Mouse (Mus musculus) skeletal muscle tissue, adult 2 months (tissue): ENCODE data around the gene Hist1h2ab.
A peak's percentile ranks its signal among the peaks of the same experiment; 100 is the strongest.
"Not testable (repeated sequence)": the region's sequence is repeated elsewhere in the genome, so short reads cannot be mapped to it uniquely, and the experiment has no call there.

ENCODE experiments used
- DNase-seq: peaks from one replicate; pipeline ENCODE4 v3.0.0-alpha.2; 2012; ENCODE audit warnings: low read depth, low spot score

The Hist1h2ab gene

GRCm38 (mm10) chr13:23753314-23754078, 2.6 kb downstream of the Hist1h2ab start:
- DNase-seq = no peak

GRCm38 (mm10) chr13:23755000-23755399, 4.1 kb downstream of the Hist1h2ab start:
- no peak for DNase-seq

GRCm38 (mm10) chr13:23756790-23757189, 5.9 kb downstream of the Hist1h2ab start, which contains the start of gene Hist1h4b:
TSS of gene Hist1h4b (plus strand) at chr13:23757013.
- DNase-seq = peak; percentile 79

DNA sequence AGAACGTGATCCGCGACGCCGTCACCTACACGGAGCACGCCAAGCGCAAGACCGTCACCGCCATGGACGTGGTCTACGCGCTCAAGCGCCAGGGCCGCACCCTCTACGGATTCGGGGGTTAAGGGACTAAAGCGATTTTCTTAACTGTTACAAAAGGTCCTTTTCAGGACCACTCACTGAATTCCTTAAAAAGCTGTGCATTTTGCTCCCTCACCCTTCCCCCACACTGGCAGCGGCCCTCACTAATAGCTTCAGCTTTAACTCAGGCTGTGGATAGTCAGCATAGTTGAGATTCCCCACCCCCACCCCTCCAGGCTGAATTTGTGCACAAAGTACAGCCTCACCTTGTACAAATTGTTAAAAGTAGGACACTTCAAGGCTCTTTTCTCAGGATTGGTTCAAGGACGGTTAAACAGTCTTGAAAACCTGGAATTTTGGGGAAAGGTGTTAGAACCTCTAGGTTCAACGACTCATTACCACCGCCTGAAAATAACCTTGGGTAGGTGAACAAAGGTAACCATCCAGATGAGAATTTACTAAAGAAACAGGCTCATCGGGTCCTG, 6.4 kb downstream of the Hist1h2ab start:
- no peak for DNase-seq

- DNase-seq = no peak
Measured at GRCm38 (mm10) chr13:23757921-23758320, 7.0 kb downstream of the Hist1h2ab start.

DNA sequence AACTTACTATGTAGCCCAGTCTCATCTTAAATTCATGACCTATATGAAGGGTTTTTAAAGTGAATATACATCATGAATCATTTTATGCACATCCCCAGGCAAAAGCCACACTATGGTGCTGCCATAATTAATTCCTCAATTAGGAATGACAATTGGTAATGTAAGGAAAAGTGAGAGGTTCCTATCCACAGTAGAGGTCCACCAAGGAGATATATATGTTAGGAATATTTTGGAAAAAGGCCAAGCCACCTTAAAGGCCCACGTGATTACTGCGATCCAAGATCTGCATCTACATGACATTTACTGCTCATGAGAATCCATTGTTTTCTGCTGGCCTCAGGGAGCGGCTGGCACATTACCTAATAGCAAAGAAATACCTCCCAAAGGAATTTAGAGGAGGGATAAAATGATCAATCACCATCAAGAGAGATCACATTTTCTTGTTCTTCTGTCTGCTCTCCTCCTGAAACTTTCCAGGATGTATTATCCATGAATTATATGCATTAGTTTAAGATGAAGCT, 8.4 kb downstream of the Hist1h2ab start:
- no peak for DNase-seq

- no peak for DNase-seq
Measured at GRCm38 (mm10) chr13:23759916-23760239, 9.0 kb downstream of the Hist1h2ab start.

DNA sequence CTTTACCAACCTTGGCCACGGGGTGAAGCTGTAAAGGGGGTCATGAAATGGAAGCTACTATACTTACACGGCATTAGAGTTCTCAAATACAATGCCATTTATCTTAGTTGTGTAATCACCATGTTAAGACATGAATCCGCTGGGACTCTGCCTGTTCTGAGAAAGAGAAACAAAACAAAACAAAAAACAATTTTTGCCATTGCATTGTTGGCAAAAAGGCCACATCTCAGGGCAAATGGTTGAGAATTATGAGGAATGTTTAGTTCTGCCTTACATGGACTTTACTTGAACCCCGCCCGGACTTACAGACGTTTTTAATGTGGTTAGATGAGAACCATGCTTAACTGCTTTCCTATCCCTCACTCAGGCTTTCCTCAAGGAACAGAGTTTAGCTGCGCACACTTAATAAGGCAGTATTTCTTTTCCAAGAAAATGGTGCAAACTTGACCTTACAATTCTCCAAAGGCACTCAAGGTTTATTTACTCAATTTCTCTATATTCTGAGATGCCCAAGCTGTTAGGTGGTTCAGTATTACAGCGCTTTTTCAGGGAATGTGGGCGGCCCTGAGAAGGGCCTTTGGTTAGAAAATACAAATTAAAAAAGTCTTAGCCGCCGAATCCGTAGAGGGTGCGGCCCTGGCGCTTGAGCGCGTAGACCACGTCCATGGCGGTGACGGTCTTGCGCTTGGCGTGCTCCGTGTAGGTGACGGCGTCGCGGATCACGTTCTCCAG, 9.5 kb downstream of the Hist1h2ab start:
- no peak for DNase-seq

- peak; percentile 95 for DNase-seq
Measured at GRCm38 (mm10) chr13:23760972-23761864, 10.3 kb downstream of the Hist1h2ab start, which contains the start of gene Hist1h4a. TSS of gene Hist1h4a (minus strand) at chr13:23761230.

DNA sequence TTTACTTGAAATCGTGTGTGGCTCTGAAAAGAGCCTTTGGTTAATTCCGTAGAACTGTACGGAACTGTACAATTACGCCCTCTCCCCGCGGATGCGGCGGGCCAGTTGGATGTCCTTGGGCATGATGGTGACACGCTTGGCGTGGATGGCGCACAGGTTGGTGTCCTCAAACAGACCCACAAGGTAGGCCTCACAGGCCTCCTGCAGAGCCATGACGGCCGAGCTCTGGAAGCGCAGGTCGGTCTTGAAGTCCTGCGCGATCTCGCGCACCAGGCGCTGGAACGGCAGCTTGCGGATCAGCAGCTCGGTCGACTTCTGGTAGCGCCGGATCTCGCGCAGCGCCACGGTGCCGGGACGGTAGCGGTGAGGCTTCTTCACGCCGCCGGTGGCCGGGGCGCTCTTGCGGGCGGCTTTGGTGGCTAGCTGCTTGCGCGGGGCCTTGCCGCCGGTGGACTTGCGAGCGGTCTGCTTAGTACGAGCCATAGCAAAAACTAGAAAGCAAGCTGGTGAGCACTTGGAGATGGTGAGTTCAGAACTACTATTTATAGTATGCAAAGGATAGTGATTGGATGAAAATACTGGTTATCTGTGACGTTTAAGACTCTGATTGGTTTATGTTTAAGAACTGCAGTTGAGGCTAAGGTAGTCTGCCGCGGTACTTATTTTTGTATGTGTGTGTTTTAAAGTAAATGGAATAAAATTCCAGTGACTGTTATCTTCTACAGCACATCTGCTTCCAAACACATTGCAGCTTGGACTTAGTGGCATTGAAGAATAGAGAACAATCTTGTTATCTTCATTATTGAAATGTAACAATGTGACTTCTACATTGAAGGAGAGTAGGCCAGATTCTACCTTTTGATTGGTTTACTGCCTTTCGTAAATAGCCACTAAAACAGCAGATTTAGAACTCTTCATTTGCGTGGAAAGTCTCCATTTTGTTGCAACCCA, 11.2 kb downstream of the Hist1h2ab start, which contains the start of gene Hist1h3a:
Gene Hist1h3a, minus strand, starts transcription at position 516 of the 951 bp plus-strand sequence.
- peak; percentile 79 for DNase-seq

DNA sequence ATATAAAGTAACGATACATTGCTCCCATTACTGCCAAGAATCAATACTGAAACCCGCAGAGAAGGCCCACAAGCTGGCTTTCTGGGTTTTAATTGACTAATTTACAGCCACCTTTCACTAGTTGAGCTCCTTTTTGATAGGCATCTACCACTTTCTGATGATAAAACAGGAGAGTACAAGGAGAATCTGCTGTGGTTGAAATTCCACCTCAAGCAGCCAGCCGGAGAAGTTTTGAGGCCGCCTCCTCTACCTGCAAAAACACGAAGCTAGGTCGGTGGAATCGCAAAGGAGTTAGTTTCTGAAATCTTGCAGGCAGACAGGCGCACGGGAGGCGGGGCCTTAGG, 12.3 kb downstream of the Hist1h2ab start:
- no peak for DNase-seq

GRCm38 (mm10) chr13:23763586-23764323, 12.8 kb downstream of the Hist1h2ab start, which contains the start of gene Hist1h1a:
TSS of gene Hist1h1a (plus strand) at chr13:23763666.
- peak; percentile 87 for DNase-seq

DNA sequence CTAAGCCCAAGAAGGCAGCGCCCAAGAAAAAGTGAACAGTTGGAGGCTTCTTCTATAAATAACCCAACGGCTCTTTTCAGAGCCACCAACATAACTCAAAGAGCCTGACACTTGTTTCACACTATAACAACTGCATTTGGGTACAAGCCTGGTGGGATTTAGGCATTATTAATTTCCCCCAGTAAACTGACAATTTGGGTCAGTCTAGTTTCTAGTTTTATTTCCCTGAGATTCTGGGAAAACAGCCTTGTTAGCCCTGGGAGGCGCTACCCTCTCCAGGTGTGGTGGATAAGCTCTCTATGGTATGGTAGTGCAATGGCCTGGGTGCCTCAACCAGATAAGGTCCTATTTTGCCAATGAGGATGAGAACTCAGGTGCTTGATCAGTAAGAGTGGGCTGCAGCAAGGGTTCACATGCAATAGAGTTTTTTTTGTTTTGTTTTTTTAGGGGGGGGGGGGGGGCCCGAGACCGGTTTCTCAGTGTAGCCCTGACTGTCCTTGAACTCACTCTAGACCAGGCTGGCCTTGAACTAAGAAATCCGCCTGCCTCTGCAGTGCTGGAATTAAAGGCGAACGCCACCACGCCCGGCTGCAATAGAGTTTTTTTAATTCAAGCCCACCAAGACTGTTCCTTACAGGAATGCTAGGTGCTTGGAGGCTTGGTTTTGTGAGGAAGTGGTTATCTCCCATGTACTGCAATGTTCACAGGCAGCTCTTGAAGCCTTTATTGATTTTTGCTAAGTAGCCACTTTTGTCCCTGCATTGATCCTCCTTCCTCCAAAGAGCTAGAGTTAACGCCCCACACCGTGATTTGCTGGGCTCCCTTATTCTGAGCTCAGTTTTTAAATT, 13.6 kb downstream of the Hist1h2ab start:
- no peak for DNase-seq

GRCm38 (mm10) chr13:23765172-23765513, 14.2 kb downstream of the Hist1h2ab start:
- no peak for DNase-seq

GRCm38 (mm10) chr13:23766772-23767171, 15.8 kb downstream of the Hist1h2ab start:
- DNase-seq = no peak

- no peak for DNase-seq
Measured at GRCm38 (mm10) chr13:23768834-23769397, 18.0 kb downstream of the Hist1h2ab start.

GRCm38 (mm10) chr13:23769613-23770012, 18.7 kb downstream of the Hist1h2ab start, which contains the start of gene Trim38:
TSS of gene Trim38 (plus strand) at chr13:23769913.
- DNase-seq = not testable (repeated sequence)
